Mouse (Mus musculus): ENCODE measurements around the gene Rps6kb1. TPM values are rescaled to one million over a fixed set of nuclear protein-coding genes. Genes with fewer than 3 reads are reported as not detected.

Gene Rps6kb1
- polyA plus RNA-seq, 1 experiment from 2014 or later, result 53.3 TPM

DNA sequence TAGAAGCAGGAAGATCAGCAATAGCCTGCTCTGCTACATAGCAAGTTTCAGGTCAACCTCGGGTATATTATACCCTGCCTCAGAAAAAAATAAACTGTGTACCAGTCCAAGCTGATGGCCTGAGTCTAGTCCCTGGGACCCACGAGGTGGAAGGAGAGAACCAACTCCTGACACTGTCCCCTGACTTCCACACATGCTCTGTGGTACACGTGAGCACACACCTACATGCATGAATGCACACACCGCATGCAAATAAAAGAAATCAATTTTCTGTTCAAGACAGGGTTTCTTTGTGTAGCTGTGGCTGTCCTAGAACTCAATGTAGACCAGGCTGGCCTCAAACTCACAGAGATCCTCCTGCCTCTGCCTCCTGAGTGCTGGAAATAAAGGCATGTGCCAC lies 13.7 kb upstream of the Rps6kb1 start:
- no peaks in the 10 kb centered on the region for H3K9me3 ChIP-seq (replicated peaks; ENCODE audit: control insufficient read depth, low read length, poor library complexity, severe bottlenecking)
- no peaks in the 10 kb centered on the region for H3K4me1 ChIP-seq (ENCODE audit: control insufficient read depth, insufficient read depth, low read length)
- H3K36me3 ChIP-seq (ENCODE audit: control insufficient read depth, insufficient read depth, low read length), result no peaks in the 10 kb centered on the region
- no peaks in the 10 kb centered on the region for H3K27me3 ChIP-seq (ENCODE audit: control insufficient read depth, insufficient read depth, low read depth, low read length)
- H3K4me2 ChIP-seq (ENCODE audit: low read length), result no peak overlapping the region
- ATAC-seq, result no peak
- H3K9ac ChIP-seq (ENCODE audit: low read depth, low read length), result no peak overlapping the region
- no peak overlapping the region for H3K27ac ChIP-seq (ENCODE audit: low read length)
- no peak overlapping the region for H3K4me3 ChIP-seq (ENCODE audit: low read depth, low read length)
- WGBS, result 84% methylated on average over 4 of the region's 4 CpGs

DNA sequence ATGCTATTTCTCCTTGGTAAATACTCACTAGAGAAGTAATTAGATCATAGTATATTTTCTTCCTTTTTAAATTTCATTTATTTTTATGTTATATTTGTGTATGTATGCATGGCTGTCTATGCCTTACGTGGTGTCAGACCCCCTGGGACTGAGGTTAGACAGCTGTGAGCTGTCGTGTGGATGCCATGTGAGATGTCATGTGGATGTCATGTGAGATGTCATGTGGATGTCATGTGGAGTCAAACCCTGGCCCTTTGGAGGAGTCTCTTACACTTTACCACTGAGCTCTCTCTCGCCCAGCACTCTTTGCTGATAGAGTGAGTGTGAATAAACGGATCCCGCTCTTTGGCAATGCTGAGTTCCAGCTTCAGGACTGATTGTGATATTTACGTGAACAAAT lies 8.9 kb upstream of the Rps6kb1 start:
- Histone ChIP-seq H3K36me3 (ENCODE audit: control insufficient read depth, insufficient read depth, low read length) (0 out of 2 replicates have a peak, but pooled peaks cover 2% of the 10 kb centered on the region), H3K27me3 (ENCODE audit: control insufficient read depth, insufficient read depth, low read depth, low read length) (no peaks in the 10 kb centered on the region), H3K27ac (ENCODE audit: low read length) (no peak overlapping the region), H3K4me2 (ENCODE audit: low read length) (no peak overlapping the region), H3K4me1 (ENCODE audit: control insufficient read depth, insufficient read depth, low read length) (no peaks in the 10 kb centered on the region), H3K4me3 (ENCODE audit: low read depth, low read length) (no peak overlapping the region), H3K9me3 (replicated peaks; ENCODE audit: control insufficient read depth, low read length, poor library complexity, severe bottlenecking) (no peaks in the 10 kb centered on the region), H3K9ac (ENCODE audit: low read depth, low read length) (no peak overlapping the region)
- ATAC-seq, result no peak
- 89% methylated on average over 6 of the region's 6 CpGs for WGBS

DNA sequence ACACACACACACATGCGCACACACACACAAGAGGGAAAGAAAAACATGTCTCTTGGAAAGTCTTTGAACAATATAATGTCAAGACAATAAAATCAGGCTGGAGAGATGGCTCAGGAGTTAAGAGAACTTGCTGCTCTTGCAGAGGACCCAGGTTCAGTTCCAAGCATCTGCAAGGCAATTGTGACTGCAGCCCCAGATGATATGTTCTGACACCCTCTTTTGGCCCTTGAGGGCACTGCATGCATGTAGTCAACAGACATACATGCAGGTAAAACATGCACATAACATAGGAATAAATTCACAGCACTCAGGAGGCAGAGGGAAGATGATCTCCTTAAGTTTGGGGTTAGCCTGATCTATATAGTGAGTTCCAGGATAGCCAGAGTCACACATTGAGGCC lies 2.8 kb upstream of the Rps6kb1 start:
- H3K4me1 ChIP-seq (ENCODE audit: control insufficient read depth, insufficient read depth, low read length), result peaks cover 17% of the 10 kb centered on the region
- no peaks in the 10 kb centered on the region for H3K27me3 ChIP-seq (ENCODE audit: control insufficient read depth, insufficient read depth, low read depth, low read length)
- 100% methylated on average over 1 of the region's 1 CpGs for WGBS
- H3K4me3 ChIP-seq (ENCODE audit: low read depth, low read length), result no peak overlapping the region
- H3K4me2 ChIP-seq (ENCODE audit: low read length), result no peak overlapping the region
- no peak for ATAC-seq
- no peaks in the 10 kb centered on the region for H3K36me3 ChIP-seq (ENCODE audit: control insufficient read depth, insufficient read depth, low read length)
- H3K9me3 ChIP-seq (replicated peaks; ENCODE audit: control insufficient read depth, low read length, poor library complexity, severe bottlenecking), result no peaks in the 10 kb centered on the region
- no peak overlapping the region for H3K27ac ChIP-seq (ENCODE audit: low read length)
- H3K9ac ChIP-seq (ENCODE audit: low read depth, low read length), result no peak overlapping the region

DNA sequence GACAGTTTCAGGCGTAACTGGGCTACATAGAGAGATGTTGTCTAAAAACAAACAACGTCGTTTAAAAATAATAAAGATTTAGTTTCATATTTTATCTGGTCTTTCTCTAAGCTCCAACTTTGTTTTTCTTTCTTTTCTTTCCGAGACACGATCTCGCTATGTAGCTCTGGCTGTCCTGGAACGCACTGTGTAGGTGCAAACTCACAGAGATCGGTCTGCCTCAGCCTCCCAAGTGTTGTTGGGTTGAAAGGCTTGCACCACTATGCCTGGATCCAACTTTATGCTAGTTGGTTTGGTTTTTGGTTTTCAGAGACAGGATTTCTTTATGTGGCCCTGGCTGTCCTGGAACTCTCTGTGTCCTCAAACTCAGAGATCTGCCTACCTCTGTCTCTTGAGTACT lies 951 bp upstream of the Rps6kb1 start:
- 87% methylated on average over 8 of the region's 8 CpGs for WGBS
- no peak overlapping the region for H3K9ac ChIP-seq (ENCODE audit: low read depth, low read length)
- no peaks in the 10 kb centered on the region for H3K36me3 ChIP-seq (ENCODE audit: control insufficient read depth, insufficient read depth, low read length)
- no peaks in the 10 kb centered on the region for H3K27me3 ChIP-seq (ENCODE audit: control insufficient read depth, insufficient read depth, low read depth, low read length)
- H3K27ac ChIP-seq (ENCODE audit: low read length), result no peak overlapping the region
- H3K4me3 ChIP-seq (ENCODE audit: low read depth, low read length), result peak overlapping the region; percentile 98
- ATAC-seq, result no peak
- H3K4me1 ChIP-seq (ENCODE audit: control insufficient read depth, insufficient read depth, low read length), result peaks cover 17% of the 10 kb centered on the region
- H3K9me3 ChIP-seq (replicated peaks; ENCODE audit: control insufficient read depth, low read length, poor library complexity, severe bottlenecking), result no peaks in the 10 kb centered on the region
- peak overlapping the region; percentile 72 for H3K4me2 ChIP-seq (ENCODE audit: low read length)

DNA sequence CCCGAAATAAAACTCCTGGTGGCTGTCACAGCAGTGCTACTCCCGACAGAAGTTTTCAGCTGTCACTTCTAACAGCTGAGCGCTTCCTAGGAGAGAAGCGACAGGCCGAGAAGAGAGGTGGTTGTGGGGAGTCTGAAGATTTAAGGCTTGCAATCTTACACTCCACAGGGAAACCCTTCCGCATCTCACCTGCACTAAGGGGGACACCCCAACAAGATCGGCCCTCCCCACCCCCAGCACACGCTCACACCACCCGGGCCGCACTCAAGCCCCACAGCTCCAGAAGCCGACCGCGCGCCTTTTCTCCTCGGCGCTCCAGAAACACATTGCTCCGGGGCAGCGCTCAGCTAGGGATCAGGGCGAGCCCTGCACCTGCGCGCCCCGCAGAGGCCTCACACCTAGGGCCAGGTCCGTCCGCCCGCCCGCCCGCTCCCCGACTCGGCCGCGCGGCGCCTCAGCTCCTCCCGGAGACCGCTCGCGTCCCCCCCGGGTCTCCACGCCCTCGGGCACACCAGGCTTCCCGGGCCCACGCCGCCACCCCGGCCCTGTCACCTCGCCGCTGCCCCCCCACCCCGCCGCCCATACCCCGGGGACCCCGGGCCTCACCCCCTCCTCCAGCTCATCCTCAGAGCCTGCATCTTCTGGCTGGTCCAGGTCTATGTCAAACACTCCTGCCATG lies 506 bp downstream of the Rps6kb1 start:
- Histone ChIP-seq H3K9me3 (replicated peaks; ENCODE audit: control insufficient read depth, low read length, poor library complexity, severe bottlenecking) (no peaks in the 10 kb centered on the region), H3K4me3 (ENCODE audit: low read depth, low read length) (peak overlapping the region; percentile 98), H3K27ac (ENCODE audit: low read length) (peak overlapping the region; percentile 83), H3K36me3 (ENCODE audit: control insufficient read depth, insufficient read depth, low read length) (no peaks in the 10 kb centered on the region), H3K4me1 (ENCODE audit: control insufficient read depth, insufficient read depth, low read length) (peaks cover 17% of the 10 kb centered on the region), H3K4me2 (ENCODE audit: low read length) (peak overlapping the region; percentile 69), H3K27me3 (ENCODE audit: control insufficient read depth, insufficient read depth, low read depth, low read length) (no peaks in the 10 kb centered on the region), H3K9ac (ENCODE audit: low read depth, low read length) (peak overlapping the region; percentile 91)
- peak; percentile 86 for ATAC-seq
- under 1% methylated on average over 40 of the region's 50 CpGs for WGBS

DNA sequence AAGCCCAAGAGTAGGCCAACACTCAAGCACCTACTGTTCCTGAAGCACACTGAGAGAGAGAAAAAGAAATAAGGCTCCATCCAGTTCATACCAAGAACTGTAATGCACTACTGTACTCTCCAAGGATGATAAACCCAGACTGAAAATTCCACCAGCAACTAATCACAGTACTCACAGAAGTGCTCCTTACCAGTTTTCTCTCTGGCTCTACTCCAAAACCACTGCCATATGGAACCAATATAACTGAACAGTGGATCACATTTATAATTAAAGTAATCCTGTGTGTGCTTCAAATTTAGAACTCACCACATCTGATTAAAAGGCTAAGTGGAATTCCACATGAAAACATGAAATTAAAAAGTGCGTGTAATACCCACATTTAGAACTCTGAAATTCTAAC lies 1.8 kb downstream of the Rps6kb1 start:
- ATAC-seq, result no peak
- H3K36me3 ChIP-seq (ENCODE audit: control insufficient read depth, insufficient read depth, low read length), result no peaks in the 10 kb centered on the region
- H3K4me1 ChIP-seq (ENCODE audit: control insufficient read depth, insufficient read depth, low read length), result peaks cover 17% of the 10 kb centered on the region
- no peaks in the 10 kb centered on the region for H3K27me3 ChIP-seq (ENCODE audit: control insufficient read depth, insufficient read depth, low read depth, low read length)
- 96% methylated on average over 1 of the region's 1 CpGs for WGBS
- no peak overlapping the region for H3K9ac ChIP-seq (ENCODE audit: low read depth, low read length)
- no peaks in the 10 kb centered on the region for H3K9me3 ChIP-seq (replicated peaks; ENCODE audit: control insufficient read depth, low read length, poor library complexity, severe bottlenecking)
- H3K4me2 ChIP-seq (ENCODE audit: low read length), result 0 out of 2 replicates have a peak overlapping the region, but pooled peaks have one; percentile 9
- no peak overlapping the region for H3K4me3 ChIP-seq (ENCODE audit: low read depth, low read length)
- no peak overlapping the region for H3K27ac ChIP-seq (ENCODE audit: low read length)

DNA sequence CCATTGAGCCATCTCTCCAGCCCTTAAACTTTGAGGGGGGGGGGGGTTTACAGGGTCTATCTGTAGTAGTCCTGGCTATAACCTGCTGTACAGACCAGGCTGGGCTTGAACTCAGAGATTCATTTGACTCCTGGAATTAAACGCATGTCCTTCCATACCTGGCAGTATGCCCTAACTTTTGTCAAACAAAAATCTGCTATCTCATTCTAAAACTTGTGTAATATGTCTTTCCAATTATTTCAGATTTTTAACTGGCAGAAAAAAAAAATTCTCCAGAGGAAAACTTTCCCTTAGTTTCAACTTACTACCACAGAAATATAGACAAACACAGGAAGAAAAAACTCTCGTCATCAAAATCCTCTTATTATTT lies 4.1 kb downstream of the Rps6kb1 start:
- no peak overlapping the region for H3K4me2 ChIP-seq (ENCODE audit: low read length)
- no peaks in the 10 kb centered on the region for H3K9me3 ChIP-seq (replicated peaks; ENCODE audit: control insufficient read depth, low read length, poor library complexity, severe bottlenecking)
- no peak for ATAC-seq
- H3K4me1 ChIP-seq (ENCODE audit: control insufficient read depth, insufficient read depth, low read length), result peaks cover 15% of the 10 kb centered on the region
- no peaks in the 10 kb centered on the region for H3K27me3 ChIP-seq (ENCODE audit: control insufficient read depth, insufficient read depth, low read depth, low read length)
- H3K36me3 ChIP-seq (ENCODE audit: control insufficient read depth, insufficient read depth, low read length), result no peaks in the 10 kb centered on the region
- 99% methylated on average over 2 of the region's 2 CpGs for WGBS
- no peak overlapping the region for H3K27ac ChIP-seq (ENCODE audit: low read length)
- no peak overlapping the region for H3K9ac ChIP-seq (ENCODE audit: low read depth, low read length)
- no peak overlapping the region for H3K4me3 ChIP-seq (ENCODE audit: low read depth, low read length)

DNA sequence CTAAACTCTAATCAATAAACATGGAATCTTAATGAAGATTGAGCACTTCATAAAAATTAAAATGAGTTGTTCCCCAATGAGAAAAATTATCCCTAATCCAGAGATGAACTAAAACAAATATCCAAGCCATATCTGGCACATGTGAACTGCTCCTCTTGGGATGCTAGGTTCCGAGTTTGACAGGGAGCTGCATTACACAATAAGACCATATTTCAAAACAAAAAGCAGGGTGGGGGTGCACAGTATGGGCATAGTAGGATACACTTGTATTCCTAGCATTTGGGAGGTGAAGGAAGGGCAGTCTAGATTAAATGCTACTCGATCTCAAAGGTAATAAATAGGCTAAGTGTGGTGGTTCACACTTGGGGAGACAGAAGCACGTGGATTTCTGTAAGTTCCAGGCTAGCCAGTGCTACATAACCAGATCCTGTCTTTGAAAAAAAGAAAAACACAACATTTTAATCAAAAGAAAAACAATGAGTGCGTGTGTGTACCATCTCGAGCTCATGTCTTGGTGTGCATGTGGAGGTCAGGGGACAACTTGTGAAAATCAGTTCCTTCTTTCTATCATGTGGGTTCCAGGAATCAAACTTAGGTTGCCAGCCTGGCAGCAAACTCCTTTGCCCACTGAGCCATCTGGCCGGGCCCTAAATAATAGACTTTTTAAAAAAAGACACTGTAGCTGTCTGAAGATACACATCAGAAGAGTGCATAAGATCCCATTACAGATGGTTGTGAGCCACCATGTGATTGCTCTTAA lies 4.7 kb downstream of the Rps6kb1 start:
- peaks cover 12% of the 10 kb centered on the region for H3K4me1 ChIP-seq (ENCODE audit: control insufficient read depth, insufficient read depth, low read length)
- no peak overlapping the region for H3K9ac ChIP-seq (ENCODE audit: low read depth, low read length)
- no peaks in the 10 kb centered on the region for H3K27me3 ChIP-seq (ENCODE audit: control insufficient read depth, insufficient read depth, low read depth, low read length)
- 94% methylated on average over 6 of the region's 6 CpGs for WGBS
- H3K9me3 ChIP-seq (replicated peaks; ENCODE audit: control insufficient read depth, low read length, poor library complexity, severe bottlenecking), result no peaks in the 10 kb centered on the region
- H3K27ac ChIP-seq (ENCODE audit: low read length), result no peak overlapping the region
- H3K4me2 ChIP-seq (ENCODE audit: low read length), result no peak overlapping the region
- H3K36me3 ChIP-seq (ENCODE audit: control insufficient read depth, insufficient read depth, low read length), result no peaks in the 10 kb centered on the region
- H3K4me3 ChIP-seq (ENCODE audit: low read depth, low read length), result no peak overlapping the region
- ATAC-seq, result no peak

DNA sequence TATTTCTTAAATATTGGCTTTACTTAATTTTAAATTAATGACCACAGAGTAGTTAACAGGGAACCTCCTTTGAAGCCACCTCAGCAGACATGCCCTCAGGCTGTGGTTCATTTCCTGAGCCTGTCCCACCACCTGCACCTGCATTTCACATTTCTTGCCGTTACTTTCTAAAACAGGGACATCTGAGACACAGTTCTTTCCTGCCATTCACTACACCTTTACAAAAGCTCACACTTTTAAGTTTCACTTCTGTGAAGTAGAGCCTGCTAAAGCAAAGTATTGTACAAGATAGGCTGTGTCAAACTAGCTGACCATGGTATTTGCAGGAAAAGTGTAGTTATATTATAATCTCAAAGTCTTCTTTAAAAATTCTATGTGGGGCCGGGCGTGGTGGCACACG lies 5.8 kb downstream of the Rps6kb1 start:
- no peak overlapping the region for H3K4me3 ChIP-seq (ENCODE audit: low read depth, low read length)
- H3K36me3 ChIP-seq (ENCODE audit: control insufficient read depth, insufficient read depth, low read length), result peaks cover 4% of the 10 kb centered on the region; the same call in 1 of the 2 replicates
- no peak overlapping the region for H3K4me2 ChIP-seq (ENCODE audit: low read length)
- peaks cover 11% of the 10 kb centered on the region for H3K4me1 ChIP-seq (ENCODE audit: control insufficient read depth, insufficient read depth, low read length)
- no peak for ATAC-seq
- WGBS, result 97% methylated on average over 4 of the region's 4 CpGs
- H3K27ac ChIP-seq (ENCODE audit: low read length), result no peak overlapping the region
- H3K27me3 ChIP-seq (ENCODE audit: control insufficient read depth, insufficient read depth, low read depth, low read length), result no peaks in the 10 kb centered on the region
- no peak overlapping the region for H3K9ac ChIP-seq (ENCODE audit: low read depth, low read length)
- H3K9me3 ChIP-seq (replicated peaks; ENCODE audit: control insufficient read depth, low read length, poor library complexity, severe bottlenecking), result no peaks in the 10 kb centered on the region

Data from midbrain, embryonic 16.5 days (tissue).